Mouse (Mus musculus): ENCODE data around the gene Gm20075.

- no peak for TF ChIP-seq CTCF (IDR thresholded peaks at IDR 0.05; ENCODE audit: borderline replicate concordance, insufficient read depth, low read depth, low read length)
- no peak for TF ChIP-seq POLR2A (IDR thresholded peaks at IDR 0.05; ENCODE audit: borderline replicate concordance, insufficient read depth, low read length)
Measured at GRCm38 (mm10) chr13:96039536-96039935, 41.6 kb downstream of the Gm20075 start.
